Mouse (Mus musculus): Measurements from ENCODE around the gene Neu1. TPM values are rescaled to one million over a fixed set of nuclear protein-coding genes. Genes with fewer than 3 reads are reported as not detected.
"Not testable (repeated sequence)": the region's sequence is repeated elsewhere in the genome, so short reads cannot be mapped to it uniquely, and the experiment has no call there.

The Neu1 gene
- polyA plus RNA-seq, 1 experiment from 2014 or later: 19.0 TPM

DNA sequence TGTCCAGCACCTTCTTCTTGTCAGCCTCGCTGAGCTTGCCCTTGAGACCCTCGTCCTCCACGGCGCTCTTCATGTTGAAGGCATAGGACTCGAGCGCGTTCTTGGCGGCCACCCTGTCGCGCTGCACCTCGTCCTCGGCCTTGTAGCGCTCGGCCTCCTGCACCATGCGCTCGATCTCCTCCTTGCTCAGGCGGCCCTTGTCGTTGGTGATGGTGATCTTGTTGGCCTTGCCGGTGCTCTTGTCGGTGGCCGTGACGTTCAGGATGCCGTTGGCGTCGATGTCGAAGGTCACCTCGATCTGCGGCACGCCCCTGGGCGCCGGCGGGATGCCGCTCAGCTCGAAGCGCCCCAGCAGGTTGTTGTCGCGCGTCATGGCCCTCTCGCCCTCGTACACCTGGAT is 26.2 kb downstream of the Neu1 start:
- H3K4me3 ChIP-seq (ENCODE audit: low read length); ATAC-seq (ENCODE audit: low read depth); H3K4me2 ChIP-seq (ENCODE audit: low read depth, low read length); H3K9me3 ChIP-seq (ENCODE audit: control insufficient read depth, low read length); H3K4me1 ChIP-seq (replicated peaks; ENCODE audit: control insufficient read depth, insufficient read depth, low read length); H3K27ac ChIP-seq (ENCODE audit: low read length); H3K27me3 ChIP-seq (ENCODE audit: control insufficient read depth, insufficient read depth, low read depth, low read length); H3K36me3 ChIP-seq (ENCODE audit: control insufficient read depth, insufficient read depth, low read length); H3K9ac ChIP-seq (ENCODE audit: low read length): not testable (repeated sequence)
- 10% methylated on average over 31 of the region's 40 CpGs for WGBS

DNA sequence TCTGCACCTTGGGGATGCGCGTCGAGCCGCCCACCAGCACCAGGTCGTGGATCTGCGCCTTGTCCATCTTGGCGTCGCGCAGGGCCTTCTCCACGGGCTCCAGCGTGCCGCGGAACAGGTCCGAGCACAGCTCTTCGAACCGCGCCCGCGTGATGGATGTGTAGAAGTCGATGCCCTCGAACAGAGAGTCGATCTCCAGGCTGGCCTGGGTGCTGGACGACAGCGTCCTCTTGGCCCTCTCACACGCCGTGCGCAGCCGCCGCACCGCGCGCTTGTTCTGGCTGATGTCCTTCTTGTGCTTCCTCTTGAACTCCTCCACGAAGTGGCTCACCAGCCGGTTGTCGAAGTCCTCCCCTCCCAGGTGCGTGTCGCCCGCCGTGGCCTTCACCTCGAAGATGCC is 26.9 kb downstream of the Neu1 start:
- not testable (repeated sequence) for H3K4me3 ChIP-seq (ENCODE audit: low read length); H3K36me3 ChIP-seq (ENCODE audit: control insufficient read depth, insufficient read depth, low read length); H3K4me2 ChIP-seq (ENCODE audit: low read depth, low read length); H3K27me3 ChIP-seq (ENCODE audit: control insufficient read depth, insufficient read depth, low read depth, low read length); H3K9ac ChIP-seq (ENCODE audit: low read length); H3K4me1 ChIP-seq (replicated peaks; ENCODE audit: control insufficient read depth, insufficient read depth, low read length); H3K27ac ChIP-seq (ENCODE audit: low read length); ATAC-seq (ENCODE audit: low read depth); H3K9me3 ChIP-seq (ENCODE audit: control insufficient read depth, low read length)
- WGBS: 20% methylated on average over 23 of the region's 40 CpGs

DNA sequence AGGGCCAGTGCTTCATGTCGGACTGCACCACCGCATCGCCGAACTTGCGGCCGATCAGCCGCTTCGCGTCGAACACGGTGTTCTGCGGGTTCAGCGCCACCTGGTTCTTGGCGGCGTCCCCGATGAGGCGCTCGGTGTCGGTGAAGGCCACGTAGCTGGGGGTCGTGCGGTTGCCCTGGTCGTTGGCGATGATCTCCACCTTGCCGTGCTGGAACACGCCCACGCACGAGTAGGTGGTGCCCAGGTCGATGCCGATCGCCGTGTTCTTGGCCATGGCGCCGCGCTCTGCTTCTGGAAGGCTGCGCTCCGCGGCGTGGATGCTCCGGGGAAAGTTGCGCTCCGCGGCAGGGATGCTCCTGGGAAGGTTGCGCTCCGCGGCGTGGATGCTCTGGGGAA is 27.7 kb downstream of the Neu1 start:
- H3K27ac ChIP-seq (ENCODE audit: low read length); H3K9me3 ChIP-seq (ENCODE audit: control insufficient read depth, low read length); H3K4me1 ChIP-seq (replicated peaks; ENCODE audit: control insufficient read depth, insufficient read depth, low read length); H3K27me3 ChIP-seq (ENCODE audit: control insufficient read depth, insufficient read depth, low read depth, low read length); H3K9ac ChIP-seq (ENCODE audit: low read length); H3K36me3 ChIP-seq (ENCODE audit: control insufficient read depth, insufficient read depth, low read length): not testable (repeated sequence)
- H3K4me3 ChIP-seq (ENCODE audit: low read length): peak overlapping the region; percentile 40
- peak; percentile 16 for ATAC-seq (ENCODE audit: low read depth)
- H3K4me2 ChIP-seq (ENCODE audit: low read depth, low read length): peak overlapping the region; percentile 53
- under 1% methylated on average over 25 of the region's 47 CpGs for WGBS

DNA sequence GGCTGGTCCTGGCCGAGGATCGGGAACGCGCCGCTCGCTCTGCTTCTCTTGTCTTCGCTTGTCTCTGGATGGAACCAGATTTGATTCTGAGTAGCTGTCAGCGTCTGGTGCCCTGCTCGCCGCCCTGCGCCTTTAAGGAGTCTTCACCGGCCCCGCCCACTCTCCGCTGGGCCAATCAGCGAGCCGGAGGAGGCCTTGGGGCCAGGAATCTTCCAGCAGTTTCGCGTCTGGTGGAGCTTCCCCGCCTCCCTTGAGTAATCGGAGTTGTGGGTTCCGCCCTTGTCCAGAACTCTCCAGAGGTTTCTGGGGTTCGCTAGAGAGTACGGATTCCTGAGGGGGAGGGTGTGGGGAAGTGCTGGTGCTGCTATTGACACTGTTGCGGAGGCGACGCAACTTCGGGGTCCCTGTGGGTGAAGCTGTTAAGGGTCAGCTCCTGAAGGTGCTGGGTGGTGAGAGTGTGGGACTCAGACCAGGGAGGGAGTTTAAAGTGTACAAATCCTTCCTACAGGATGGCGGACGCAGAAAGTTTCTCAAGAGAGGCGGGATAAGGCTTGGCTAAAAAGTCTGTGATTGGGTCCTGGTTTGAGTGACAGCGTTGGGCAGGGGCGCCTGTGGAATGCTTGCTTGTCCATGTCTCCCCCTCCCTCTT is 28.2 kb downstream of the Neu1 start, which contains the start of gene Hspa1b:
Hspa1b (minus strand) TSS at position 109 of the 649 bp plus-strand sequence.
- Histone ChIP-seq H3K27ac (ENCODE audit: low read length) (peak within 1 kb of the TSS; percentile 99), H3K9ac (ENCODE audit: low read length) (peak within 1 kb of the TSS; percentile 82), H3K4me2 (ENCODE audit: low read depth, low read length) (peak within 1 kb of the TSS; percentile 63), H3K4me3 (ENCODE audit: low read length) (peak within 1 kb of the TSS; percentile 64)
- WGBS: under 1% methylated on average over 24 of the region's 32 CpGs
- H3K36me3 ChIP-seq (ENCODE audit: control insufficient read depth, insufficient read depth, low read length); H3K9me3 ChIP-seq (ENCODE audit: control insufficient read depth, low read length); H3K4me1 ChIP-seq (replicated peaks; ENCODE audit: control insufficient read depth, insufficient read depth, low read length); H3K27me3 ChIP-seq (ENCODE audit: control insufficient read depth, insufficient read depth, low read depth, low read length): not testable (repeated sequence)
- peak; percentile 96 for ATAC-seq (ENCODE audit: low read depth)

DNA sequence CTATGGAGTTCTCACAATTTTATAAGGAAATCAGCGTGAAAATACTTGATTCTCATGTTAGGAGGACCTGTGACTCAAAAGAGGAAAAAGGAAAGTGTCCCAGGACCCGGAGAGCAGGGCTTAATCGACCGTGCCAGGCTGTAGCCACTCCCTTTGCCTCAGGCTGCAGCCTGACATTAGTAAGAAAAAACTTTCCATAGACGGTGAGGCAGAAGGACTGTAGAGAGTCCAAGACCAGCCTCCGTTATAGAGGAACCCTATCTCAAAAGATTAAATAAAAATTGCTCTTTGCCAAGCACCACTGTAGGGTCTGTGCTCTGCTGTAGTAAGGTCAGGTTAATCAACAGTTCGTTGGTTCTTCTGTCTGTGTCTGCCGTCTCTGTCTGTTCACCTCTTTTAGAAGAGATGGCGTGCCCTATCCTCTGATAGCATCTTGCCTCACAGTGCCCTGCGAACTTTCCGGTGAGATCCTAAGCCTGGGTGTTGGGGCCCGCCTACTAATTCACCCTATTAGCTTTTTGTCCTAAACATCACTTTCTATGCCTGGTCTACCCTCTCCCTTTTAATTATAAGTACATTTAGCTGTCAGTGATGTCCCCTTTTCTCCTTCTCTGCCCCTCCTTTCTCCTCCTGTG is 28.9 kb downstream of the Neu1 start:
- Histone ChIP-seq H3K27me3 (ENCODE audit: control insufficient read depth, insufficient read depth, low read depth, low read length) (no peaks in the 10 kb centered on the region), H3K36me3 (ENCODE audit: control insufficient read depth, insufficient read depth, low read length) (no peaks in the 10 kb centered on the region), H3K9ac (ENCODE audit: low read length) (peak overlapping the region; percentile 82), H3K4me2 (ENCODE audit: low read depth, low read length) (peak overlapping the region; percentile 63), H3K9me3 (ENCODE audit: control insufficient read depth, low read length) (no peaks in the 10 kb centered on the region), H3K4me1 (replicated peaks; ENCODE audit: control insufficient read depth, insufficient read depth, low read length) (peaks cover 9% of the 10 kb centered on the region), H3K27ac (ENCODE audit: low read length) (peak overlapping the region; percentile 99), H3K4me3 (ENCODE audit: low read length) (peak overlapping the region; percentile 64)
- ATAC-seq (ENCODE audit: low read depth): peak; percentile 31
- WGBS: 11% methylated on average over 12 of the region's 12 CpGs

DNA sequence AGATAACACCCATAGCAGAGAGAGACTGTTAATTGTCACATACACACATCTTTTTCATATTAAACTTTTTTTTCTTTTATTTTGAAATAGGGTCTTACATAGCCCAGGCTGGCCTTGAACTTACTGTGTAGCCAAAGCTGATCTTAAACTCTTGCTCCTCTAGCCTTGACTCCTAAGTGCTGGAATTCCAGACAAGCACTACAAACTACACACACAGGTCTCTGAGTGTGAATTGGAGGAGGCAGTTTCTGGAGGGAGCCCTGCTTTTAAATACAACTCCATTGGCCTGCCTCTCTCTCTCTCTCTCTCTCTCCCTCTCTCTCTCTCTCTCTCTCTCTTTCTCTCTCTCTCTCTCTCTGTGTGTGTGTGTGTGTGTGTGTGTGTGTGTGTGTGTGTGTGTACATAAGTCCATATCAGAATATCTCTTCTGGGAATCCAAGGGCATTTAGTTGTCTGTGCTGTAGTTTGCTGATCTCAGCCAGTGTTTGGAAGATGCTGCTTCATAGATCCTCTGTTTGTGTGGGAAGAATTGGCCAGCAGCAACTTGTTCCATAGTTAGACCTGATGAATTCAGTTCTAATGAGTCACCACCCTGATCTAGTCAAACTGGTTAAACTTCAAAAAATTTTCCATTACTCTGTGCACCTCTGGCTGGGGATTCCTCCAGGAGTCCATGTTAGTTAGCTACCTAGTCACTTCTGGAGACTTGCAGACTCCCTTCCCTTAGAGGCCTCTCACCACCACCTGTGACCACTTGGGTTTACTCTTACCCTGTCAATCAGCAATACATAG is 29.8 kb downstream of the Neu1 start:
- no peak overlapping the region for H3K4me2 ChIP-seq (ENCODE audit: low read depth, low read length)
- no peaks in the 10 kb centered on the region for H3K36me3 ChIP-seq (ENCODE audit: control insufficient read depth, insufficient read depth, low read length)
- no peak overlapping the region for H3K4me3 ChIP-seq (ENCODE audit: low read length)
- ATAC-seq (ENCODE audit: low read depth): no peak
- H3K4me1 ChIP-seq (replicated peaks; ENCODE audit: control insufficient read depth, insufficient read depth, low read length): peaks cover 9% of the 10 kb centered on the region
- H3K27me3 ChIP-seq (ENCODE audit: control insufficient read depth, insufficient read depth, low read depth, low read length): no peaks in the 10 kb centered on the region
- H3K9me3 ChIP-seq (ENCODE audit: control insufficient read depth, low read length): no peaks in the 10 kb centered on the region
- H3K27ac ChIP-seq (ENCODE audit: low read length): no peak overlapping the region
- H3K9ac ChIP-seq (ENCODE audit: low read length): no peak overlapping the region

DNA sequence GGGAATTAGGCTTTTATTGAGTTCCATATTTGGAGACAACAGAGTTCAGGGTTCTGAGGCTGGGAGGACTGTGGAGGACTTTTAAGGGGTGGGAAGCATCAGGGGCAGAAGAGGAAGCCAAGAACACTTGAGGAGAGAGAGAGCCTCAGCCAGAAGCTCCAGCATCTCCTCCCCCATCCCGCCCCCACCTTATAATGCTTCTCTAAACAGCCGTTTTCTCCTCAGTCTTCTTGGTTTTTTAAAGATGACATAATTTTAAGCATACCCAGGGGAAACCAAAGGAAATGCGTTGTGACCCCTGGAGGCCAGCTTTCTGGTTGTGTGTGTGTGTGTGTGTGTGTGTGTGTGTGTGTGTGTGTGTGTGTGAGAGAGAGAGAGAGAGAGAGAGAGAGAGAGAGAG is 31.1 kb downstream of the Neu1 start:
- WGBS: 32% methylated on average over 3 of the region's 3 CpGs
- no peaks in the 10 kb centered on the region for H3K36me3 ChIP-seq (ENCODE audit: control insufficient read depth, insufficient read depth, low read length)
- peaks cover 9% of the 10 kb centered on the region for H3K4me1 ChIP-seq (replicated peaks; ENCODE audit: control insufficient read depth, insufficient read depth, low read length)
- H3K4me2 ChIP-seq (ENCODE audit: low read depth, low read length): no peak overlapping the region
- H3K9ac ChIP-seq (ENCODE audit: low read length): no peak overlapping the region
- H3K4me3 ChIP-seq (ENCODE audit: low read length): no peak overlapping the region
- no peak overlapping the region for H3K27ac ChIP-seq (ENCODE audit: low read length)
- no peak for ATAC-seq (ENCODE audit: low read depth)
- no peaks in the 10 kb centered on the region for H3K27me3 ChIP-seq (ENCODE audit: control insufficient read depth, insufficient read depth, low read depth, low read length)
- no peaks in the 10 kb centered on the region for H3K9me3 ChIP-seq (ENCODE audit: control insufficient read depth, low read length)

DNA sequence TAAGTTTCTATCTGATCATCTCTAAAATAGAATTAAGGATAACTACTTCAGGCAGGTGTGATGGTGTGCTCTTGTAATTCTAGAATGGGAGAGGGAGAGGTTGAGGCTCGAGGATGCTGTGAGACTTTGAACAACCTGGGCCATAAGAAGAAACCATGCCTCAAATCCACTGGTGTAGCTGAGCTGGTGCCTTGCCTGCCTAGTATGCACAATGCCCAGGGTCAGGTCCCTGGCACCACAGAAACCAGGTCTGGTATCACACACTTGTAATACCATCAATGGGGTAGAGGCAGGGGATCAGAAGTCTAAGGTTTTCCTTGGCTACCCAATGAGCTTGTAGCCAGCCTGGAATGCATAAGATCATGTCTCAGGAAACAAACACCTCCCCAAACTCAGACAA is 31.8 kb downstream of the Neu1 start:
- no peaks in the 10 kb centered on the region for H3K9me3 ChIP-seq (ENCODE audit: control insufficient read depth, low read length)
- peaks cover 7% of the 10 kb centered on the region for H3K27me3 ChIP-seq (ENCODE audit: control insufficient read depth, insufficient read depth, low read depth, low read length)
- WGBS: 76% methylated on average over 1 of the region's 1 CpGs
- H3K4me1 ChIP-seq (replicated peaks; ENCODE audit: control insufficient read depth, insufficient read depth, low read length): peaks cover 9% of the 10 kb centered on the region
- H3K9ac ChIP-seq (ENCODE audit: low read length): no peak overlapping the region
- H3K36me3 ChIP-seq (ENCODE audit: control insufficient read depth, insufficient read depth, low read length): no peaks in the 10 kb centered on the region
- H3K4me2 ChIP-seq (ENCODE audit: low read depth, low read length): no peak overlapping the region
- ATAC-seq (ENCODE audit: low read depth): no peak
- H3K4me3 ChIP-seq (ENCODE audit: low read length): no peak overlapping the region
- H3K27ac ChIP-seq (ENCODE audit: low read length): no peak overlapping the region

DNA sequence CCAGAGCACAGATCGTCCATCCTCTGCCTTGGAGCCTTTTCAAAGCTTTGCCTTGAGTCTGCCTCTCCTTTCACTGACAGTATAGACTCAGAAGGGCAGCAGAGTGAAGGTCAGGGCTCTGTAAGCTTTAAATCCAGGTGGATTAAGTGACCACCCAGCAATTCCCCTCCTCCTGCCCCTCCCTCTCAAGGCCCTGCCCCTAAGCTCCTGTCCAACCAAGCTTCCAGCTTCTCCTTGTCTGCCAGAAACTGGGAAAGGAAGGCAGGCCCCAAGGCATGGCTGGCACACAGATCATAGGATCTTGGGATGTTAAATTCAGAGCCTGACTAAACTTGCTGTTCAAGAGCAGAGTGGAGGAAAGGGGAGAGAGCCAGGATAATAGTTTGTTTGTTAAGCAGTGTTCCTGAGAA is 33.6 kb downstream of the Neu1 start:
- no peak for ATAC-seq (ENCODE audit: low read depth)
- Histone ChIP-seq H3K36me3 (ENCODE audit: control insufficient read depth, insufficient read depth, low read length) (no peaks in the 10 kb centered on the region), H3K27ac (ENCODE audit: low read length) (no peak overlapping the region)

More for the DNA sequence above, 33.6 kb downstream of the Neu1 start:
- Histone ChIP-seq H3K4me1 (replicated peaks; ENCODE audit: control insufficient read depth, insufficient read depth, low read length) (peaks cover 9% of the 10 kb centered on the region), H3K4me2 (ENCODE audit: low read depth, low read length) (no peak overlapping the region), H3K27me3 (ENCODE audit: control insufficient read depth, insufficient read depth, low read depth, low read length) (peaks cover 25% of the 10 kb centered on the region), H3K9me3 (ENCODE audit: control insufficient read depth, low read length) (no peaks in the 10 kb centered on the region), H3K4me3 (ENCODE audit: low read length) (no peak overlapping the region), H3K9ac (ENCODE audit: low read length) (no peak overlapping the region)
- WGBS: 18% methylated on average over 1 of the region's 1 CpGs
